Mouse (Mus musculus) stomach, postnatal 0 days (tissue): ENCODE measurements around the gene Polr2b.

Experiments used
- CTCF ChIP-seq: IDR thresholded peaks from 2 replicates; pipeline ENCODE4 v1.5.1; 2016; ENCODE audit warnings: antibody characterized with exemption, low read depth, mild to moderate bottlenecking, moderate library complexity
- EP300 ChIP-seq: optimal IDR thresholded peaks from 2 replicates; pipeline ENCODE3; 2016; ENCODE audit warnings: antibody characterized with exemption

DNA sequence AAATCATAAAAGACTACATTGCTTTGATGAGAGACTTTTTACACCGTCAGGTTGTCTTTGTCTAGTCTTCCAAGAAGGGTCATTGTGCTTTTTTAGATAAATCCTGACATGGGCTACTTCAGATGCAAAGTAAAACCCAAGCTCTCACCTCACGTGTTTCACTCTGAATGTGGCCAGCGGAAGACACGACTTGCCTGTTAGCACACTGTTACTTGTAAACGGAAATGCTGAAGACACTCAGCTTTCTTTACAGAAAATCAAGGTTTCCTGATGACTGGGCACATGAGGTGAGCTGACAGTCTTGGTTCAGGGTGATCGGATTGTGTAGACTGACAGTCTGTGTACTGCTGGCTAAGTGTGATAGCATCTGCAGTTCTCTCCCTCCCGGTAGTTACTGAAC is 24.3 kb upstream of the Polr2b start:
- TF ChIP-seq CTCF (no peak), EP300 (no peak)
